Mouse (Mus musculus) stomach, postnatal 0 days (tissue): ENCODE results near the gene Pik3c2g.

ENCODE experiments used
- CTCF ChIP-seq: IDR thresholded peaks from 2 replicates; pipeline ENCODE4 v1.5.1; 2016; ENCODE audit warnings: antibody characterized with exemption, low read depth, mild to moderate bottlenecking, moderate library complexity
- EP300 ChIP-seq: optimal IDR thresholded peaks from 2 replicates; pipeline ENCODE3; 2016; ENCODE audit warnings: antibody characterized with exemption

DNA sequence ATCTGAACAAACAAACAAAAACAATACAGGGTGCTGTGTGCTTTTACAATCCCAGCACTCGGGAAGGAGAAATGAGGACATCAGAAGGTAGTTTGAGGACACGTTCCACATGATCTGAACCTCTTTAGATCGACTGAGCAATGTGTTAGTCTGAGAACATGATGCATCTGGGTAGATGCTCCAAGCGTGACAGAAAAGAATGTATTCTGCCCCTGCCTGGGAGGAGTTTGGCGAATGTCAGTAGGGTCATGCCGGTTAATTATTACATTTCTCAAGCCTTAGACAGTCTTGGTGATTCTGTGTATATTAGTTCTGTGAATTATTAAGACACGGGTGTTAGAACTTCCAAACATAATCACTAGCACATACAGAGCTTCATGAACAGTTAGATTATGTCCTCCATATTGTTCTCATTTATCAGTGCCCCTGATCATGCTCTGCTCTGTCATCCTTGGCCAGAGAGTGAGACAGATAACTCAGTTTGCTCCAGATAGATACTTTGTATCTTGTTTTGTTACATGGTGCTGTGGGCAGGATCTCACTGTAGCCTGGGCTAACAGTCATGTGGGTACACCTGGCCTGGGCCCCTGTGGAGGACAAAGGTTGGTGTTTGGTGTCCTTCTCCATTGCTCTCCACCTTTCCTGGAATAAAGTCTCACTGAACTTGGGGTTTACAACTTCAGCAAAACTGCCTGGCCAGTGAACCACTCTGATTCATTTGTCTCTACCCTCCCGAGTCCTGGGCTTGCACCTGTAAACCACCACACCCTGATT is 360.3 kb downstream of the Pik3c2g start:
- TF ChIP-seq CTCF (no peak), EP300 (no peak)
